Mouse (Mus musculus) olfactory bulb, adult 2 months (tissue): ENCODE data around the gene Bbs9. TPM values are rescaled to one million over a fixed set of nuclear protein-coding genes. Genes with fewer than 3 reads are reported as not detected.

ENCODE experiments used
- H3K27ac ChIP-seq: fragments of 200-500 bp; 2 replicates; pipeline ENCODE4 v1.5.1; 2012; ENCODE audit warnings: low read depth, low read length; ENCODE audit not compliant: insufficient read depth
- H3K4me1 ChIP-seq: fragments of 200-500 bp; 2 replicates; pipeline ENCODE4 v1.6.1; 2012; ENCODE audit warnings: low read length; ENCODE audit not compliant: control insufficient read depth, insufficient read depth
- H3K4me3 ChIP-seq: fragments of 200-500 bp; 2 replicates; pipeline ENCODE4 v1.5.1; 2012; ENCODE audit warnings: mild to moderate bottlenecking, low read depth, low read length, moderate library complexity; ENCODE audit not compliant: insufficient read depth
- CTCF ChIP-seq: fragments of 200-500 bp; IDR thresholded peaks from 2 replicates; pipeline ENCODE4 v1.5.1; 2012; ENCODE audit warnings: low read depth, mild to moderate bottlenecking, low read length, moderate library complexity; ENCODE audit not compliant: insufficient read depth
- POLR2A ChIP-seq: fragments of 200-500 bp; IDR thresholded peaks from 2 replicates; pipeline ENCODE4 v1.6.1; 2012; ENCODE audit warnings: mild to moderate bottlenecking, low read depth, low read length, moderate library complexity; ENCODE audit not compliant: insufficient read depth
- WGBS: fragments of 180-500 bp; shearing (Covaris S2); methylation state at CpG from one replicate; pipeline ENCODE4 v1.1.7; 2018; 5-methylcytosine and 5-hydroxymethylcytosine counted together
- polyA plus RNA-seq: library from polyadenylated mRNA; stranded (reverse); fragments of >200 nt; gene quantifications from 2 replicates; pipeline ENCODE4 v1.2.4, GENCODE M21; 2012; ENCODE audit warnings: low replicate concordance; ENCODE audit not compliant: missing spikeins, insufficient read depth, insufficient read length

Gene Bbs9
- polyA plus RNA-seq, 1 experiment: not detected

- TF ChIP-seq CTCF: no peak
- no peak for TF ChIP-seq POLR2A
- 93% methylated on average over 9 of the region's 9 CpGs for WGBS
Measured at GRCm38 (mm10) chr9:22632800-22633485, 157.4 kb downstream of the Bbs9 start.

GRCm38 (mm10) chr9:22638502-22638901 is 163.0 kb downstream of the Bbs9 start:
- WGBS: 94% methylated on average over 5 of the region's 5 CpGs
- no peaks in the 10 kb centered on the region; the same call in 1 of the 2 replicates for H3K4me1 ChIP-seq
- no peak overlapping the region for H3K4me3 ChIP-seq
- TF ChIP-seq CTCF (no peak), POLR2A (no peak)
- H3K27ac ChIP-seq: no peak overlapping the region

More at GRCm38 (mm10) chr9:22632800-22633485, 157.4 kb downstream of the Bbs9 start:
- Histone ChIP-seq H3K27ac (no peak overlapping the region), H3K4me3 (no peak overlapping the region), H3K4me1 (no peaks in the 10 kb centered on the region)

- no peak overlapping the region for H3K4me3 ChIP-seq
- WGBS: 52% methylated on average over 13 of the region's 13 CpGs
- H3K4me1 ChIP-seq: no peaks in the 10 kb centered on the region; the same call in 1 of the 2 replicates
- no peak overlapping the region for H3K27ac ChIP-seq
- TF ChIP-seq CTCF (no peak), POLR2A (no peak)
Measured at GRCm38 (mm10) chr9:22640683-22641431, 165.3 kb downstream of the Bbs9 start.

GRCm38 (mm10) chr9:22645844-22646390 is 170.4 kb downstream of the Bbs9 start:
- WGBS: 95% methylated on average over 6 of the region's 6 CpGs
- Histone ChIP-seq H3K27ac (no peak overlapping the region), H3K4me3 (no peak overlapping the region), H3K4me1 (peaks cover 2% of the 10 kb centered on the region)
- no peak for TF ChIP-seq POLR2A
- TF ChIP-seq CTCF: no peak

- no peak overlapping the region for H3K4me3 ChIP-seq
- 92% methylated on average over 3 of the region's 3 CpGs for WGBS
- peaks cover 2% of the 10 kb centered on the region; the same call in 1 of the 2 replicates for H3K4me1 ChIP-seq
- TF ChIP-seq POLR2A (no peak), CTCF (no peak)
- no peak overlapping the region for H3K27ac ChIP-seq
Measured at GRCm38 (mm10) chr9:22646461-22646860, 170.9 kb downstream of the Bbs9 start.

- whole genome bisulfite sequencing: 95% methylated on average over 3 of the region's 3 CpGs
- H3K4me3 ChIP-seq: no peak overlapping the region
- H3K4me1 ChIP-seq: peaks cover 2% of the 10 kb centered on the region; the same call in 1 of the 2 replicates
Measured at GRCm38 (mm10) chr9:22648163-22648562, 172.6 kb downstream of the Bbs9 start.

GRCm38 (mm10) chr9:22649606-22650005 is 174.1 kb downstream of the Bbs9 start:
- TF ChIP-seq POLR2A (no peak), CTCF (no peak)
- H3K4me3 ChIP-seq: no peak overlapping the region
- H3K4me1 ChIP-seq: peaks cover 3% of the 10 kb centered on the region; the same call in 1 of the 2 replicates
- H3K27ac ChIP-seq: no peak overlapping the region
- 89% methylated on average over 10 of the region's 10 CpGs for WGBS

More at GRCm38 (mm10) chr9:22648163-22648562, 172.6 kb downstream of the Bbs9 start:
- H3K27ac ChIP-seq: no peak overlapping the region
- TF ChIP-seq CTCF: no peak
- TF ChIP-seq POLR2A: no peak

- 51% methylated on average over 1 of the region's 1 CpGs for WGBS
- TF ChIP-seq CTCF (no peak), POLR2A (no peak)
- no peak overlapping the region for H3K4me3 ChIP-seq
- peaks cover 7% of the 10 kb centered on the region for H3K4me1 ChIP-seq
- no peak overlapping the region for H3K27ac ChIP-seq
Measured at GRCm38 (mm10) chr9:22650781-22651180, 175.3 kb downstream of the Bbs9 start.

- peaks cover 7% of the 10 kb centered on the region for H3K4me1 ChIP-seq
Measured at GRCm38 (mm10) chr9:22651619-22652018, 176.1 kb downstream of the Bbs9 start.

More at GRCm38 (mm10) chr9:22651619-22652018, 176.1 kb downstream of the Bbs9 start:
- H3K27ac ChIP-seq: no peak overlapping the region
- WGBS: 93% methylated on average over 3 of the region's 3 CpGs
- no peak overlapping the region for H3K4me3 ChIP-seq
- TF ChIP-seq POLR2A: no peak
- no peak for TF ChIP-seq CTCF
